Mouse (Mus musculus) olfactory bulb, adult 2 months (tissue): Measurements from ENCODE around the gene Dlgap1.

Source experiments
- CTCF ChIP-seq: fragments of 200-500 bp; IDR thresholded peaks from 2 replicates; pipeline ENCODE4 v1.5.1; 2012; ENCODE audit warnings: low read depth, mild to moderate bottlenecking, low read length, moderate library complexity; ENCODE audit not compliant: insufficient read depth
- POLR2A ChIP-seq: fragments of 200-500 bp; IDR thresholded peaks from 2 replicates; pipeline ENCODE4 v1.6.1; 2012; ENCODE audit warnings: mild to moderate bottlenecking, low read depth, low read length, moderate library complexity; ENCODE audit not compliant: insufficient read depth

DNA sequence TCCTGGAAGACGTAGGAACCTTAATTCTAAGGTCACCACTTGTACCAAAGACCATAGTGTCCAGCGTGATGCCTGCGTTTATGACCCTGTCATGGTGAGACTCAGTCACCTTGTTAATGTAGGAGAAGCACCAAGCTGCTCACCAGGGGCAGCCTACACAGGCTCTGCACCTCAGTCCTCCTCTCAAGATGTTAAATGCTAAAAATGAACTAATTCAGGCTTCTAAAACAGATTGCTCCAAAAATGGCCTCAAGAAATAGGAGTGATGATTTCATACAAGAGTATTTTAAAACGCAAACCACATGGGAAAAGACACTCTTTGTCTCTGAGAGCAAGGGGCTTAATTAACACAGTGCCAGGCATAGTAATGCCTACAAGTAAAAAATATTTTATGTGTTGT is 505.0 kb downstream of the Dlgap1 start:
- no peak for TF ChIP-seq POLR2A
- TF ChIP-seq CTCF = no peak
